Mouse (Mus musculus): Measurements from ENCODE around the gene Pi4k2b. TPM values are rescaled to one million over a fixed set of nuclear protein-coding genes. Genes with fewer than 3 reads are reported as not detected.

Gene Pi4k2b
- 12.3 TPM for polyA plus RNA-seq (2015; fragmentation: Illumina TruSeq; extraction: RNeasy Lipid Tissue Mini Kit (QIAGEN cat#74804); ENCODE audit: insufficient read depth, low replicate concordance)

GRCm38 (mm10) chr5:52741391-52742111 lies at the start of gene Pi4k2b:
TSS of gene Pi4k2b (plus strand) at chr5:52741574.

GRCm38 (mm10) chr5:52775237-52775636 lies 33.9 kb downstream of the Pi4k2b start, which contains the start of gene Zcchc4:
TSS of gene Zcchc4 (plus strand) at chr5:52775409.

Other genes starting within 250 kb of the Pi4k2b start
- gene Lgi2, start 175.1 kb upstream of the Pi4k2b start, polyA plus RNA-seq (2015; fragmentation: Illumina TruSeq; extraction: RNeasy Lipid Tissue Mini Kit (QIAGEN cat#74804); ENCODE audit: insufficient read depth, low replicate concordance): 0.44 TPM
- 18.6 TPM for gene Sepsecs, start 71.9 kb upstream of the Pi4k2b start, polyA plus RNA-seq (2015; fragmentation: Illumina TruSeq; extraction: RNeasy Lipid Tissue Mini Kit (QIAGEN cat#74804); ENCODE audit: insufficient read depth, low replicate concordance)
- 22.9 TPM for gene Zcchc4, start 33.8 kb downstream of the Pi4k2b start, polyA plus RNA-seq (2015; fragmentation: Illumina TruSeq; extraction: RNeasy Lipid Tissue Mini Kit (QIAGEN cat#74804); ENCODE audit: insufficient read depth, low replicate concordance)
- 59.0 TPM for gene Anapc4, start 92.4 kb downstream of the Pi4k2b start, polyA plus RNA-seq (2015; fragmentation: Illumina TruSeq; extraction: RNeasy Lipid Tissue Mini Kit (QIAGEN cat#74804); ENCODE audit: insufficient read depth, low replicate concordance)